Mouse (Mus musculus): ENCODE results near the gene Blmh.

The Blmh gene

DNA sequence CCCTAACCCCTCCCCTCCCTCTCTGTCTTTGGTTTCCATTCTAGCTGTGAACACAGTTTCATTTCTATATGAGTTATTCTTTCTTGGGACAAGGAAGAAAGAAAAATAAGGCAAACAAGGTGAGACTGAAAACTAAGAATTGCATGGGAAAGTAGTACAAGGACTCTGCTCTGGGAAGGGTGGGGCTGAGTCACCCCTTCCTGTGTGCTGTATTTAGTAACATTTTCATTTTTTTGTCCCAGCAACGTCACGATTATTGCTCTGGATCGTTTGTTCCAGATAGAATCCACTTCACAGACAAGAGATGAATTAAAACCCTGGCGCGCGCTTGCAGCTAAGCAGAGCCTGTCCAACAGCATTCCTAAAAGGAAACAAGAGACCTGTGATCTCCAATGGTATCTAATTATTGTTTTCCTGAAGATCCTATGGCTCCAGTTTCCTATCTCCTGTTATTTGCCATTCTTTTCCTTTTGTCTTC is at the start of gene Blmh:
Blmh (plus strand) TSS at position 51 of the 478 bp plus-strand sequence.
- DNase-seq = no peak

DNA sequence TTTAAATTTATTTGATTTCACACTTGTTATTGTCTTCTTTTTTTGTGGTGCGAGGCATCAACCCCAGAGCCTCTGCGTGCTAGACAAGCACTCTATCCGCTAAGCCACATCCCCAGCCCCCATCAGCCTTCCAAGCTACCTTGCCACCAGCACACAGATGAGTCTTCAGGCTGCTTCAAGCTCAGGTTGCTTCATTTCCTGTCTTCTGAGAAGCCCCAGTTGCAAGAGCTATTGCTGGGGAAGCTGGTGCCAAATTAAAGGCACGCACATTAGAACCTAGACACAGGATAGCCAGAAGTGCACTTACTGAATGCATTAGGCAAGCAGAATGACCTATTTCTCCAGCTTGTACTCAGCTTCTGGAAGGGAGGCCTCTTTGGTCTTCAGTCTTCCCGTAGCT is 44.8 kb upstream of the Blmh start:
- no peak for DNase-seq

DNA sequence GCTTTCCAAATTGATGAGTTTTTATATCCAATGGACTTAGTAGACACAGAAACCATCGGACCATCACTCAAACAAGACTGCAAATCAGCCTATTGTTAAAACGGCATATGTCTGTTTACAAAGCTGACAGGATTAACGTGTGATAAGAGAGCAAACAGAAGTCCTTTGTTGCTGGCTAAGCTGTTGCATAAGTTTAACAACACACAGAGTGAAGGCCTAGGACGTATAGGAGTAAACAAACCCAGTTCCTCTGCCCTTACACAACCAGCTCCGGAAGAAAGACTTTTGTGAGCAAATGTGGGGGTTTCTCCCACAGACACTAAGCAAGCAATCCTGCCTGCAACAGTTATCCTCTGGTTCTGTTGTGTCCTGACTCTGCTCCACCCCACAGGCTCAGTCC is 40.2 kb upstream of the Blmh start:
- no peak for DNase-seq

DNA sequence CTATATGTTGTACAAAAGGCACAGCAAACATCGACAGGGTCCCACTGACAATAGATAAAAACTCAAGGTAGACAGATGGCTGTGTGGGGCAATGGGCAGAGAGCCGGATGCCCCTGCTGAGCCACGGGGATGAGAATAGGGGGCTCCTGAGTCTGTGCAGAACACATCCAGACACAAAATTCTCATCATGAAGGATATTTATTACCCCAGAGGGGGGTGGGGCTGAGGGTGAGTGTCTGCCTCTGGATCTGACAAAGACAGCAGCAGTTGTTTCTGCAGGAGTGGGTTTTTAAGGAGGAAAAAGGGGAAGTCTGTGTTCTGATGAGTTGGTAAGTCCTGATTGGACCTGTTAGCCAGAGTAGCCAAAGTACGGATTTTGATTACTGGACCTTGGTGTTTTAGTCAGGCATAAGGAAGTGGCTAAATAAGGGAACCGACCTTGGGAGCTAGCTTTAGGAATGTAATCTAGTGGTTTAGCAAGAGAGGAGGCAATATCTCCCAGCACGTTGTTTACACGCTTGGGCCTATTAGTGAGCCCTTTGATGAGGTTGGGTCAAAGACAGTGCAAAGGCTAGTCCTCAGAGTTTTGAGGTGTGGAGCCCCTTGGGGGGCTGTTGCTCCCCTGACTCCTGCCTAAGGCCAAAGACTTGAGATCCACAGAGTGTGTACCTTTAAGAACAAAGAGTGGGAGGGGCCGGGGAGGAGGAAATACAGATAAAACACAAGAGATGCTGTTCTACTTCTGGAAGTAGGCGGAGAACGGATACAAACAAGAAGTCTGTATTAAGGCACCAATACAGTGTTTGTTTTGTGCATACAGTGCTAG is 35.1 kb upstream of the Blmh start:
- DNase-seq = peak; percentile 61

DNA sequence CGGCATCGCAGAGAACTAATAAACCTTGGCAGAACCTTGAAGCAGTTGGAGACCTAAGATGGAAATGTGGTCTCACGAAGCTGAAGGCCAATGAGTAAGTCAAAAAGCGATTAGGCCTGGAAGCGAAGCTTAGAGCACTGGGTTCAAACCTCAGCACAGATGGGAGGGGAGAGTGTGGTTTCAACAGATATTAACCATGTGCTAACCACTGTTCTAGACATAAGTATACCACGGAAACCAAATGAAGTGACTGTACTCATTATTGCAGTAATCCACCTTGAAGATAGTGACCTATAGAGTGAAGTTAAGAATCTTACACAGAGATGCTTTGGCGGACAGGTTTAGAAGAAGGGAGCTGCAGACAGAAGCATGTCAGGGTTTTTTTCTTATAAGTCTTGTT is 33.4 kb upstream of the Blmh start:
- DNase-seq = no peak

DNA sequence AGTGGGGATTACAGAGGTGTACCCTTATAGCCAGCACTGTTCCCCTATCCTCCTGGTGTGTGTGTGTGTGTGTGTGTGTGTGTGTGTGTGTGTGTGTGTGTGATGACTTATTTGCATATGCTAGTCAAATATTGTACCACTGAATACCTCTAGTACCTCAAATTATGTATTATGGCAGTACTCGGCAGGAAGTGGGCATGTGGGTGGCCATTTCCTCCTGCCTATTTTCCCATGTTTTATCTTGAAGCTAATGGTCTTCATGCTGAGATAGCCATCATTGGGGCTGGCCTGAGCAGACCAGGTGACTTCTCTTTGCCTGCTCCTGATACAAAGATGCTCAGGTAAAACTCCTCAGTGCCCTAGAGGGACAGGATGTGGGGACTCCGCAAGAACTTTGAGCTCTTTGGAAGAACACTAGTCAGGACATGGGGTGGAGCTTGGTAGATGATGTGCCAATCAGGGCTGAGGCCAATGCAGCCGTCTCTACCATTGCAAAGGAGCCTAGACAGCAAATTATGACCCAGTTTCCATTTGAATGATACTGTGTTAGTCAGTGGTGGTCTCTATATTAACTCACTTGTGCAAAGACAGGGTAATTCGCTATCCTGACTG is 32.8 kb upstream of the Blmh start:
- no peak for DNase-seq

DNA sequence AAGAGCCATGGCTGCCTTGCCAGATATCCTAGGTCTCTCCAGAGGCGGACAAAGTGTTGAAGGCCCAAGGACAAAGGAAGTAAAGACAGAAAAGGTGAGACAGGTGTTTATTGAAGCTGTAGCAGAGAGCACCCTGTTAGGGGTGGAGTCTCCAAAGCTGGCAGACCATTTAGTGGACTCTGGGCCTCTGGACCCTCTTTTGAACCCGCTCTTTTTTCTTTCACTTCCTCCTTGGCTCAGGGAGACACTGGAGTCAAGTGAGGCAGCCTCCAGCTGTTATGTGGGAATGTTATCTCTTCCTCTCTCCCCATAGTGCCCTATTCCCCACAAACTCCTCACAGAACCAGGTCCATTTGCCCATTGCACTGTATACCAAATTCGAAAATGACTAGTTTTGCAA is 31.6 kb upstream of the Blmh start:
- DNase-seq = no peak

DNA sequence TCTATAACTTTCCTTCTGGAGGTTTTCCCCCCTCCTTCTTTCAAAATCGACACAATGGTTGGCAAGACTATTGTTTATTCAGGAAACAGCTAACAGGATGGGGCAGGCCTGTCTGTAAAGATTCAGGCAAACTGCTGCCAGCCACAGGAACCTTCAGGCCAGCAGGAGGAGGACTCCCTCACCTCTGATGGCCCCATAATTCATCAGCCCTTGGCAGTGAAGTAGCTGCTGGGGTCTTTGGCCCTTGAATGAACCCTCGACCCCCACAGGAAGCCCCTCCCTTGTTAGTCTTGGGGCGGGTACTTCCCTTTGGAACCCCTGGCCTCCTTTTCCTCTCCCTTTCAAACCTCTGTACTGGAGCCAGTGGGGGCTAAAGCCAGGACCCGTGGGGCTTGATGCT is 31.0 kb upstream of the Blmh start:
- peak; percentile 52 for DNase-seq

DNA sequence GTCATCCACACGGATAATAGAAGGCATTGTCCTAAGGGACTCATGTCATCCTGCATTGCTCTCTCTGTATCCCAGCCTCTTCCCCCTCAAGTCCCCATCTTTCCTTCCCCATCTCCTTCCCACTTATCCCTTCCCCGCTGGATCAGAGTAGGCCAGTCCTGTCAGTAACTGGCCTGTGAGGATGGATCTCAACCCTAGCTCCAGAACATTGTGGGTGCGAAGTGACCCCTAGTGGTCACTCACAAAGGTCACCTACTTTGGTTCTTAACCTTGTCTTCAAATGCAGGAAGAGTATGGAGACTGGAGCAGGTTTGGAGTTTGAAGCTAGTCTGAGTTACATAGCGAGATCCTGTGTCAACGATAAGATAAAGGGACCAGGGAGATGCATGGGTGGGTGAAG is 30.4 kb upstream of the Blmh start:
- peak; percentile 73 for DNase-seq

DNA sequence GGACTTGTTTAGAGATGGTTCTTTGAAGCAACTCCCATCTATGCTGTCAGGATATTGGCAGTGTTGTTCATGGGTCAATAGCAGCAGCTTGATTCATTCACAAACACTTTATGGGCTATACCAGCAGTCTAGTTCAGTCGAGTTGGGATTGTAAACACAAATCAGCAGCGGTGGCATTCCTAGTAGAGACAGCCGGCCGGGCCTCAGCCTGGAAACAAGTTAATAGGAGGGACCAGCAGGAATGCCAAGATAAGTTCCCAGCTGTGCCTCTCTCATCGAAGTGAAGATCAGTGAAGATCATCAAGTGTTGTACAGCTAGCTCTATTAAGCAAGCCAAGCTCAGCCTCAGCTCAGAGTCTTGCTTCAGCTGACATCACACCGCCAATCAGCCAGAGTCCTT is 28.2 kb upstream of the Blmh start:
- peak; percentile 35 for DNase-seq

DNA sequence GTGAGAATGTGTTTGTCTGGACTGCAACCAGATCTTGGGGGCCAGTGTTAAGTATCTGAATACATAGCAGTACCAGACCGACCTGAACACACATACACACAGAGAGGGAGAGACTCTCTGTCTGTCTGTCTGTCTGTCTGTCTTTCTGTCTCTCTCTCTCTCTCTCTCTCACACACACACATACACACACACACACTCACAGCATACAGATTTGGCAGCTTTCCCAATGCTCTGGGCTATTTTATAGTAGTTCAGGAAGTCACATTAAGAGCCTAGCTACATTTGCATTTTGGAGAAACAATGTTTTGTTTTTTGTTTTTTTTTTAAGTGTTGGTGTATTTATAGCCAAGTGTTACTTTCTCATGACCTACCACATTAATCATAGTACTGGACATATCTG is 27.5 kb upstream of the Blmh start:
- DNase-seq = no peak

DNA sequence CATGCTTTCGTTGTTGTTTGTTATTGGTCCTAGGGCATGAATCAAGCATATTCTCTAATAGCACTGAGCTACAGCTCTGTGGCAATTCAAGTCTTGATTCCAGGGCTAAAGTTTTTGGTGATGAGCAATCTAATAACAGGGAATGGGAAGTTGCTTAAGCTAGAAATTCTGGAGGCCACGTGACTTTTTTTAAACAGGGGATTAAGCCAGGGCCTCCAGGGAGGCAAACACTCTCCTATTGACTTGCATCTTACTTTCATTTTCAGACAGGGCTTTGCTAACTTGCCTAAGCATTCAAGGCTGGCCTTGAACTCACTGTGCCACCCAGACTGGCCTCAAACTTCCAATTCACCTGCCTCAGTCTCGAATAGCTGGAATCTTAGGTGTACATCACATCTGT is 26.7 kb upstream of the Blmh start:
- no peak for DNase-seq

DNA sequence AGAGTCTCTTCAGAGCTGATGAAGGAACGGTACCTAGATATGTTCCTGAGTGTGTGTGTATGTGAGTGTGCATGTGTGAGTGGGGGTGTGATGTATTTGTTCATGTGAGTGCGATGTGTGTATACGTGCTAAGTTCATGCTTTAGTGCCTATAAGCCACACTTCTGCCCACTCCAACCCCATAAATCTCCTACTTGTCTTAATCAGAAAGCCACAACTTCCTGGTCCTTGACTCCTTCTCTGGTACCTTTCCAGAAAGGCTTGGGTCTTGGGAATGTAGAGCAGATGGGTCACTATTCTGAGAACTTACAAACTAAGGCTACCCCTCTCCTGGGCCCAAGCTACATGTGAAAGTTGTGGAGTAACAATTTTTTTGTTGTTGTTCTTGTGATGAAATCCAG is 25.9 kb upstream of the Blmh start:
- no peak for DNase-seq

DNA sequence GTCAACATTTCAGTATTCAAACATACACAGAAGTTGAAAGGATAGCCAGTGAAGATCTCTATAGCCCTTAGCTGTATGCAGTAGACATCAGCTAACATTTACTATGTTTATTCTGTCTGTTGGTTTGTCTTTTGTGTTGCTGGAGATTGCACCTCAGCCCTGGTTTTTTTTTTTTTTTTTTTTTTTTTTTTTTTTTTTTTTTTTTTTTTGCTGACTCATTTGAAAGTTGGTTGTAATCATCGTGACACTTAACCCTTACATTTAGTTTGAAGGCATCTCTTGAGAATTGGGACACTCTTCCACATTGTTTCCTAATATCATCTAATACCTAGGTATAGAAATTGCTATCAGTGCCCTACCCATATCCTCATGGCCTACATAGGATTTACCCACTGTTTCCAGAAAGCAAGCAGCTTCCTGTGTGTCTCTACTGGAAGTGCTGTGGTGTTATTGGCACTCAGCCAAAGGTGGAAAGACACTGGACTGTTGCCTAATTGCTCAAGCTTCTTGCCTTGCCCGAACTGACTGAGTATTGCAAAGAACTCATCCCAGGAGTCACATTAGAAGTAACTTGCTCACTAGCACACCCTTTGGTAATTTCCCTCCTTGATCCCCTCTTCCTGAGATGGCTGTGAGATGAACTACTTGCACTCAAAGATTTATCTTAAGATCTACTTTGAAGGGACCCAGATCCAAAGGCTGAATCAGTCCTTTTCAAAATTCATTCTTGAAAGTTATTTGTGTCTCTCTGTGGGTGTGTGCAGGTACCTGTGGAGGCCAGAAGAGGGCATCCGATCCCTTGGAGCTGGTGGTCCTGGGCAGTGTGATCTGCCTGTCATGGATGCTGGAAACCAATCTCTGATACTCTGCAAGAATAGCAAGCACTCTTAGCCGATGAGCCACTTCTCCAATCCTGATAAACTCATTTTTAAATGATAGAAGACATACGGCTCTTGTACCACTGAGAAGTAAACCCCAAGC is 24.6 kb upstream of the Blmh start:
- peak; percentile 62 for DNase-seq

DNA sequence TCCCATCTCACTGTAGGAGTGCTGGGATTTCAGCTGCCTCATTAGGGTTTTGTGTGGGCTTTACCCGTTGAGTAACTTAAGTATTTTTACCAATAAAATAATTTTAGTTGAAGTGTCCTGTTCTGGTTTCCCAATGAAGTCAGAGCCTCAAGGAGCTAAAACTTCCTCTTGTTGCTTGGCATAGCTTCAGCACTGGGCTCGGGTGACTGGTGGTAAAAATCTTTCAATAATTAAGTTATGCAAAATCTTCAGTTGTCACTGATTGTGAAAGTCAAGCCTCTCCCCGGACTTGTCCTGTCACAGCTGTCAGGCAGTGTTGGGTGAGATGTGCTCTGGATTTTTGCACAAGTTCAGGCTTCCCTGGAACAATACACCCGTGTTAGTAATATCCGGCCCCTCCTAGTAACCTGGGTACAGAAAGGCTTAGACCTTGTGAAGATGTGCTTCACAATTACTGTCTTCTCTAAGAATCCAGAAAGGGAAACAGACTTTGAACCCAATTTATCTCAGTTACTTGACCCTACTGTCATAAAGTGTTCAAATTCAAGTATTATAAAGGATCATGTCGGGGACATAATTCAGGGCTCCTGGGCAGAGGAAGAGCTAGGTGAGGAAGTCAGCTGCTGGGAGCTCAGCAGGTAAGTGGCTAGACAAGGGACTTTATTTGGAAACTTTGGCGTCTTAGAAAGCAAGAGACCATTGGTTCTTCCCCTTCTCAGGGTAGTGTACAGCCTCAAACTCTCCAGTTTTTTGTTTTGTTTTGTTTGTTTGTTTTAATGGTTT is 22.8 kb upstream of the Blmh start, which contains the start of gene Tmigd1:
Tmigd1 (plus strand) TSS at position 581 of the 783 bp plus-strand sequence.
- DNase-seq = peak; percentile 14

DNA sequence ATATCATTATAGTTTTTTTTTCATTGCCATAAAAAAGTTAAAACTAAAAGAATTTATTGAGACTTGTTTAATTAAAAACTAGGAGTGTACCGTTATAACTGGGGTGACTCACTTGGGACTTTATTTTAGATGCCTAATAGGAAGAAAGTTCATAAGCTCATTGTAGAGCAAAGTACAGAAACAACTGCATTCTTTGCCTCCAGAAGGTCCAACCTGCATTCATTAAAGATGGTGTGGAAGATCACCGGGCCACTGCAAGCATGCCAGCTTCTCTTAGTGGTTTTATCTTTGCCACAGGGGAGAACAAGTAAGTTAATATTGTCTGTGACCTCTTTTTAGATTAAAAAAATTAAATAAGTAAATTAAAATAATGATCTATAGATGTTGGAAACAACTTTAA is 20.3 kb upstream of the Blmh start:
- DNase-seq = no peak

DNA sequence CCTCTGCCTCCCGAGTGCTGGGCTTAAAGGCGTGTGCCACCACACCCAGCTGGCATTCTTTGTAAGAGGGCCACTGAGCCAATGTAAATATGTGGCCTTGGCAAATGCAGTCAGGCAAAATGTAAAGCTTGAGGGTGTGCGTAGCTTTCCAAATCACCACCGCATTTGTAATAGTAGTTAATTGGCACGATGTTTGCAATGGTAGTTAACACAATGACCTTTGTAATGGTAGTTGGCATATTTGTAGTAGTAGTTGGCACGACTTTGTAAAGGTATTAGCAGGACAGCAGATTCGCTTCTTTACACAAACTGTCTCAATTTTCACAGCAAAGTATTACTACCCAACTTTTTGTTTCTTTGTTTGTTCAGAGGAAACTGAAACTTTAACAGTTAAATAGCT is 16.0 kb upstream of the Blmh start:
- no peak for DNase-seq

DNA sequence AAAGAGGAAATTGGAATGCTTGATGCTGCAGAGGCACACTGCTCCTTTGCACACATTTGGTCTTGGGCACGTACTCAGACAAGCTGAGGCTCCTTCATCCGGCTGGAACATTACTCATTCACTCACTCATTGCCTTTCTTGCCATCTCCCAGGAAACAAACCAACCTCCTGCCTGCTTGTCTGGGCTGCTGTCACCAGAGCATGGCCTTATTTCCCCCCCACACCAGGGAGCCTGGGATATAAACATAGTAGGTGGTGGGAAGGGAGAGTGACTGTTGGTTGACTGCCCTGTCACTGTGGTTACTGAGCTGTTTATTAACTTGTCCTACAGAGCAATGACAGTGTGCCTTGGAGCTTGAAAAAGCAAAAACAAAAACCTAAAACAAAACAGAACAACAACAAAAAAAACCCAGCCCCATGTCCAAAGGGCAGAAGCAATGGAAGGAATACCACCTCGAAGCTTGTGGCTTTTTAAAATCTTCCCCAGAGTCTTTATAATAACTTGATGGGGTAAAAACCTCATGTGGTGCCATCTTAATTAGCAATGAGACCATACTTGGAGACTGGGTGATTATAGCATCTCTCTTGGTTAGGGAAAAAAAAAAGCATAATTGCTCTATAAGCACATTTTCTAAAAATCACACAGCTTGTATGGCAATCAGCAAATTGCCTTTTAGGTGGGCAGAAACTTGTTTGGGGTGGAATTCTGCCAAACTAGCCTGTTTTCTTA is 13.1 kb upstream of the Blmh start:
- DNase-seq = peak; percentile 24

DNA sequence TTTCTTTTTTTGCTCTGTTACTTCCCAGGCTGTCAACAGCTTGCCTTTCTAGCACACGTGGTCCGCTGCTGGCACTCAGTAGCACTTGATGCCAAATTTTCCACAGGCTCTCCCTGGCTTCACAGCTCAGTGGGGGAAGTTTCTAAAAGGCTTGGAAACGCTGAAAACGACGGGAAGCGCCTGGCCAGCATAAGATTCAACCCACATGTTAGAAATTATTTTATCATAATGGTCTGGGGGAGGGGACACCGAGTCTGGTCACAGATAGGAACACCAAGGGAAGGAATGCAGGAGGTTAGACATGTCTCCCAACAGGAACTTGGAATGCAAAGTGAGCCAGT is 12.6 kb upstream of the Blmh start:
- DNase-seq = no peak

DNA sequence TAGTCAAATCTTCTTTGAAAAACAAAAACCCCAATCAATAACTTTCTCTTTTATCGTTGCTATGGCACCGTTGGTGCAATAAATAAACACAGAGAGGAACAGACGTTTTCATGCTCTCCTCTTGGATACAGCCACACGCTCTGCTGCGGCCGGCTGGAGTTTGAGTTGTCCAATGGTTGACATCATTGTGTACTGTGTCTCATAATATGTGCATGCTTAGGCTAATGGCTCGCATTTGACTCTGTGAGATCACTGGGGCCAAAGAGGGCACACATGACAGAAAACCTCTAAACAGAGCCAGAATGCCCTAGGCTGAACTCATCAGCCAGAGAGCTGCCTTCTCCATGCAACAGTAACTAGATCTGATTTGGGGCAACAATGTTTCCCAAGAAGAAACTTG is 10.2 kb upstream of the Blmh start:
- peak; percentile 28 for DNase-seq

DNA sequence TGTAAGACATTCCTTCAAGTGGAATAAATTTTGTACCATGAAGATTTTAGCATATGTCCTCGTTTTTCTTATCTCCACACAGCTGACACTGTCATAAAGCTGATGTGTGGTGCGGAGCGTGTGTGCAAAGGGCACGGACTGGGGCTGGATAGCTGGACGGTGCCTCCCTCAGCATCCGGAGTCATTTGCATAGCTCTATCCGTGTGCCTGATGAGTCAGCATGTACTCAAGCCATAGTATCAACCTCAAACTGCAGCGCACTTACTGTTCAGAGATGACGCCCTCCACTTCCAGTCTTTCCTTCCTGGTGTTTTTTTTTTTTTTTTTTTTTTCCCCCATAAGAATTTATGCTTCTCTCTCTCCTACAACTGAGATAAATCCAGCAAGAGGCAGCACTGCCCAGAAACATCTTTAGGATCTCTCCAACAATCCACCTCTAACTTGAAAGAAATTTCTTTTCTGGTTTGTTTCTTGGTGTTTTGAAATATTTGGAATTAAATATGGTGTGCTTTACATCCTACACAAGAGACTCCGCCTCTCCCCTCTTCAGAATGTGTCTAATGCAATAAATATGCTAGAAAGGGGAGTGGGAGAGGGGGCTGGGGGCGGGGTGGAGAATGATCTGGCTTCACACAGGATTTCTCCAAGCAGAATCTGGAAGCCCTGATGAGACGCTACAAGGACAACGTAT is 7.9 kb upstream of the Blmh start:
- DNase-seq = no peak
